Mouse (Mus musculus): ENCODE results near the gene Rb1. TPM values are rescaled to one million over a fixed set of nuclear protein-coding genes. Genes with fewer than 3 reads are reported as not detected.
A peak's percentile ranks its signal among the peaks of the same experiment; 100 is the strongest.

Gene Rb1
- polyA plus RNA-seq, 1 experiment from 2014 or later: 15.4 TPM

DNA sequence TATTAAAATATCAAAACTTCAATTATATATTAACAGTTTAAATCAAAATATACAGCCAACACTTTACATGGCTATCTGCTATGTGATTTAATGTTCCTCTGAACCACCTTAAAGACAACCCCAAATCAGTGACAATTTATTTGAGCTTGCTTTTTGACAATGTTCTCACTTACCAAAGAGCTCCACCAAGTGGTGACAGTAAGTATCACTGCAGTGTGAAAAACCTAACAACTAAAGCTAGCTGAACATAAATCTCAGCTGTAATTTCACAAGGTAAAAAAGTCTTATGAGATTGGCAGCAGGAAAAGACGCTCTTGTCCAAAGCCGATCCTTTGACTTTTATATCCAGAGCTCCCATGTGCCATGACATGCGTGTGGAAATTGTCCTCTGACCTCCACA, 22.4 kb downstream of the Rb1 start:
- Histone ChIP-seq H3K9ac (ENCODE audit: low read length) (no peak overlapping the region), H3K4me1 (replicated peaks; ENCODE audit: control insufficient read depth, insufficient read depth) (no peaks in the 10 kb centered on the region), H3K27me3 (ENCODE audit: control insufficient read depth, insufficient read depth, low read length) (no peaks in the 10 kb centered on the region), H3K9me3 (ENCODE audit: control insufficient read depth, low read length) (no peaks in the 10 kb centered on the region), H3K36me3 (ENCODE audit: control insufficient read depth, insufficient read depth, low read length) (no peaks in the 10 kb centered on the region), H3K4me3 (ENCODE audit: low read depth, low read length) (no peak overlapping the region), H3K27ac (replicated peaks) (no peak overlapping the region), H3K4me2 (replicated peaks; ENCODE audit: low read depth) (no peak overlapping the region)
- ATAC-seq (ENCODE audit: low FRiP score, low TSS enrichment) (no peak), DNase-seq (ENCODE audit: low spot score) (peak; percentile 29)
- TF ChIP-seq CTCF (IDR thresholded peaks at IDR 0.05; ENCODE audit: low read depth) (peak; percentile 93), EP300 (optimal IDR thresholded peaks at IDR 0.05) (no peak)
- 23% methylated on average over 3 of the region's 3 CpGs for WGBS

DNA sequence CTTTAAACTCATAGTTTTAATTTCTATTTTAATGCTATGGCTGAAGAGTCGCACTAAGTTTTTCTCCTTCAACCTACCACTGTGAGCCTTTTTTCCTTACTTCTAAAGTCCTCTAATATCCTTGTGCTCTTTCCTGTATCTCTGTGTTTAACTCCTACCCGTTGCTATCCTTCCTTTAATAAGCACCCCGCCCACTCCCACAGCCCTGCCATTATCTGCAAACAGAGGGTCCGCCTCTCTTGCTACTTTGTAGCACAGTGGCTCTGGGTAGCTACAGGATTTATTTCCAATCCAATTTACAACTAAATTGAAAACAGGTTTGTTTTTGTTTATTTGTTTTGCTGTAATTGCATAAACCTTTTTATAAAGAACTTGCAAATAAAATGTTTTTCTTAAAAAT, 23.8 kb downstream of the Rb1 start:
- H3K27ac ChIP-seq (replicated peaks): no peak overlapping the region
- H3K27me3 ChIP-seq (ENCODE audit: control insufficient read depth, insufficient read depth, low read length): no peaks in the 10 kb centered on the region
- no peak for DNase-seq (ENCODE audit: low spot score)
- 69% methylated on average over 4 of the region's 4 CpGs for WGBS
- no peaks in the 10 kb centered on the region for H3K36me3 ChIP-seq (ENCODE audit: control insufficient read depth, insufficient read depth, low read length)
- ATAC-seq (ENCODE audit: low FRiP score, low TSS enrichment): no peak
- no peaks in the 10 kb centered on the region for H3K9me3 ChIP-seq (ENCODE audit: control insufficient read depth, low read length)
- TF ChIP-seq EP300 (optimal IDR thresholded peaks at IDR 0.05) (no peak), CTCF (IDR thresholded peaks at IDR 0.05; ENCODE audit: low read depth) (no peak)
- H3K4me3 ChIP-seq (ENCODE audit: low read depth, low read length): no peak overlapping the region
- H3K4me1 ChIP-seq (replicated peaks; ENCODE audit: control insufficient read depth, insufficient read depth): no peaks in the 10 kb centered on the region
- no peak overlapping the region for H3K9ac ChIP-seq (ENCODE audit: low read length)
- no peak overlapping the region for H3K4me2 ChIP-seq (replicated peaks; ENCODE audit: low read depth)

DNA sequence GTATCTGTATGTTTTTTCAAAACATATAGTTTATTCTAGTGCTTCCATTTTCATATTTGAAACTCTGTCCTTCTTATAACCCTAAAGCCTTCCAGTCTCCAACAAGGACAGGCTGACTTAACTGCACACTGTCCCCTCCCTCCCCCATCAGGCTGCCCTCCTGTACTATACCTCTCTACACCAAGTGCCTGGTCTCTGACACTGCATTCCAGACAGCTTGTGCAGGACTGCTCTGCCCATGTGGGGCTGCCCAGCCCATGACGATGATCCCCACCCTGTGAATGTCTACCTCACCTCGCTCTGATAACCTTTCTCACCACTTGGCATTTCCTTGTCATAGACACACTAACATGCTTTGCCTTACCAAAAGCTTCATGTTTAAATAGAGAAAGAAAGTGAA, 30.1 kb downstream of the Rb1 start:
- Histone ChIP-seq H3K36me3 (ENCODE audit: control insufficient read depth, insufficient read depth, low read length) (no peaks in the 10 kb centered on the region), H3K4me1 (replicated peaks; ENCODE audit: control insufficient read depth, insufficient read depth) (no peaks in the 10 kb centered on the region), H3K4me3 (ENCODE audit: low read depth, low read length) (no peak overlapping the region), H3K9me3 (ENCODE audit: control insufficient read depth, low read length) (no peaks in the 10 kb centered on the region), H3K27ac (replicated peaks) (no peak overlapping the region), H3K4me2 (replicated peaks; ENCODE audit: low read depth) (no peak overlapping the region), H3K27me3 (ENCODE audit: control insufficient read depth, insufficient read depth, low read length) (no peaks in the 10 kb centered on the region), H3K9ac (ENCODE audit: low read length) (no peak overlapping the region)
- DNase-seq (ENCODE audit: low spot score) (peak; percentile 31), ATAC-seq (ENCODE audit: low FRiP score, low TSS enrichment) (peak; percentile 86)
- TF ChIP-seq EP300 (optimal IDR thresholded peaks at IDR 0.05) (no peak), CTCF (IDR thresholded peaks at IDR 0.05; ENCODE audit: low read depth) (no peak)
- 44% methylated on average over 2 of the region's 2 CpGs for WGBS

DNA sequence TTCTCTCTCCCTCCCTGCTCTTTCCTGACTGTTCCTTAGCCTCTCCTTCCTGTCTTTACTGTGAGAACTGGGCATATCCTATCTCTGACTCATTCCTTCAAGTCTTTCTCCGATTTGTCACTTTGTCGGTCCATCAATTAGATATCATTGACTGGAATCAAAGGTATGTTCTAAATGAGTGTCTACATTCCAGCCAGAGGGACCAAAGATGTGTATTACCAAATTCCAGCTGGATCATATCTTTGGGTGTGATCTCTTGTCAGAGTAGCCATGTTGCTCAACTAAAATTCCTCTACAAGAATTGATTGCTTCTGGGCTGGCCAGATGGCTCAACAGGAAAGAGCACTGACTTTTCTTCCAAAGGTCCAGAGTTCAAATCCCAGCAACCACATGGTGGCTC, 32.0 kb downstream of the Rb1 start:
- no peaks in the 10 kb centered on the region for H3K4me1 ChIP-seq (replicated peaks; ENCODE audit: control insufficient read depth, insufficient read depth)
- H3K27me3 ChIP-seq (ENCODE audit: control insufficient read depth, insufficient read depth, low read length): no peaks in the 10 kb centered on the region
- TF ChIP-seq EP300 (optimal IDR thresholded peaks at IDR 0.05): no peak
- TF ChIP-seq CTCF (IDR thresholded peaks at IDR 0.05; ENCODE audit: low read depth): no peak
- H3K27ac ChIP-seq (replicated peaks): no peak overlapping the region
- H3K9ac ChIP-seq (ENCODE audit: low read length): no peak overlapping the region
- ATAC-seq (ENCODE audit: low FRiP score, low TSS enrichment): 0 out of 2 replicates have a peak, but pooled peaks have one; percentile 38
- DNase-seq (ENCODE audit: low spot score): no peak
- WGBS: 54% methylated on average over 2 of the region's 2 CpGs
- no peaks in the 10 kb centered on the region for H3K9me3 ChIP-seq (ENCODE audit: control insufficient read depth, low read length)
- no peaks in the 10 kb centered on the region for H3K36me3 ChIP-seq (ENCODE audit: control insufficient read depth, insufficient read depth, low read length)
- H3K4me3 ChIP-seq (ENCODE audit: low read depth, low read length): no peak overlapping the region
- no peak overlapping the region for H3K4me2 ChIP-seq (replicated peaks; ENCODE audit: low read depth)

DNA sequence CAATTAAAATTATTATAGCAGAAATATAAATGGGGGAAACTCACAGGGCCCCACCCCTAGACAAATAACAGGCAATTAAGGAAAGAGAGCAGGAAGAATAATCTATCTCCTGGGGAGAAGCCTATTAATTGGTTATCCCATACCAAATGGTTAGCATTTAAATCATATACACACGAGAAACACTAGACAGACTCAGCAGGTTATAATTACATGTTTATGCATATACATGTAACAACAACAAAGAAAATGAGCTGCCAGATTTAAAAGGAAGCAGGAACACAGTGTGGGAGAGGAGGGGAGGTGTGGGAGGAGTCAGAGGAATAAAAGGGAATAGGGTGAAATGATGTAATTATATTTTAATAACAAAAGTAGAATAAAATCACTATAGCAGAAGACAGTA, 33.2 kb downstream of the Rb1 start:
- H3K27me3 ChIP-seq (ENCODE audit: control insufficient read depth, insufficient read depth, low read length): no peaks in the 10 kb centered on the region
- no peaks in the 10 kb centered on the region for H3K4me1 ChIP-seq (replicated peaks; ENCODE audit: control insufficient read depth, insufficient read depth)
- H3K27ac ChIP-seq (replicated peaks): no peak overlapping the region
- TF ChIP-seq CTCF (IDR thresholded peaks at IDR 0.05; ENCODE audit: low read depth): no peak
- TF ChIP-seq EP300 (optimal IDR thresholded peaks at IDR 0.05): no peak
- no peak overlapping the region for H3K4me3 ChIP-seq (ENCODE audit: low read depth, low read length)
- no peak overlapping the region for H3K4me2 ChIP-seq (replicated peaks; ENCODE audit: low read depth)
- H3K9ac ChIP-seq (ENCODE audit: low read length): no peak overlapping the region
- no peaks in the 10 kb centered on the region for H3K36me3 ChIP-seq (ENCODE audit: control insufficient read depth, insufficient read depth, low read length)
- ATAC-seq (ENCODE audit: low FRiP score, low TSS enrichment) (no peak), DNase-seq (ENCODE audit: low spot score) (no peak)
- 60% methylated on average over 1 of the region's 1 CpGs for WGBS
- no peaks in the 10 kb centered on the region for H3K9me3 ChIP-seq (ENCODE audit: control insufficient read depth, low read length)

DNA sequence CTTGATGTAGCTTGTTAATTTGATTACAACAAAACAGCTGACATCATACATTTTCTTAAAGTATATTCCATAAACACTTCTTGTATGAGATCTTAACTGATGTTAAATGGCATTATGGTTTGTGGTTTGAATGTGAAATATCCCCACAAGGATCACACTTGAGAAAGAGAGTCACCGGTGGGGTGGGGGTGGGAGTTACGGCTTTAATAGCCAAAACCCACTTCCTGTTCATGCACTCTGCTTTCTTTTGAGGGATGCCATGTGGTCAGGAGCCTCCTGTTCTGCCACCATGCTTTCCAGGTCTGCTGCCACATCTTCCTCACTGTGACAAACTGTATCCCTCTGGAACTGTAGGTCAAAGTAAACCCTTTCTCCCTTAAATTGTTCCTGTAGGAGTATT, 35.7 kb downstream of the Rb1 start:
- Histone ChIP-seq H3K27me3 (ENCODE audit: control insufficient read depth, insufficient read depth, low read length) (no peaks in the 10 kb centered on the region), H3K4me1 (replicated peaks; ENCODE audit: control insufficient read depth, insufficient read depth) (no peaks in the 10 kb centered on the region), H3K36me3 (ENCODE audit: control insufficient read depth, insufficient read depth, low read length) (no peaks in the 10 kb centered on the region), H3K4me2 (replicated peaks; ENCODE audit: low read depth) (no peak overlapping the region), H3K9me3 (ENCODE audit: control insufficient read depth, low read length) (no peaks in the 10 kb centered on the region), H3K27ac (replicated peaks) (no peak overlapping the region), H3K4me3 (ENCODE audit: low read depth, low read length) (no peak overlapping the region), H3K9ac (ENCODE audit: low read length) (no peak overlapping the region)
- TF ChIP-seq EP300 (optimal IDR thresholded peaks at IDR 0.05) (no peak), CTCF (IDR thresholded peaks at IDR 0.05; ENCODE audit: low read depth) (no peak)
- 87% methylated on average over 2 of the region's 2 CpGs for WGBS
- DNase-seq (ENCODE audit: low spot score) (no peak), ATAC-seq (ENCODE audit: low FRiP score, low TSS enrichment) (no peak)

Data from stomach, postnatal 0 days (tissue).